Mouse (Mus musculus): Measurements from ENCODE around the gene Map3k4. TPM values are rescaled to one million over a fixed set of nuclear protein-coding genes. Genes with fewer than 3 reads are reported as not detected.

Gene Map3k4
- polyA plus RNA-seq, 1 experiment from 2014 or later, result 47.9 TPM

DNA sequence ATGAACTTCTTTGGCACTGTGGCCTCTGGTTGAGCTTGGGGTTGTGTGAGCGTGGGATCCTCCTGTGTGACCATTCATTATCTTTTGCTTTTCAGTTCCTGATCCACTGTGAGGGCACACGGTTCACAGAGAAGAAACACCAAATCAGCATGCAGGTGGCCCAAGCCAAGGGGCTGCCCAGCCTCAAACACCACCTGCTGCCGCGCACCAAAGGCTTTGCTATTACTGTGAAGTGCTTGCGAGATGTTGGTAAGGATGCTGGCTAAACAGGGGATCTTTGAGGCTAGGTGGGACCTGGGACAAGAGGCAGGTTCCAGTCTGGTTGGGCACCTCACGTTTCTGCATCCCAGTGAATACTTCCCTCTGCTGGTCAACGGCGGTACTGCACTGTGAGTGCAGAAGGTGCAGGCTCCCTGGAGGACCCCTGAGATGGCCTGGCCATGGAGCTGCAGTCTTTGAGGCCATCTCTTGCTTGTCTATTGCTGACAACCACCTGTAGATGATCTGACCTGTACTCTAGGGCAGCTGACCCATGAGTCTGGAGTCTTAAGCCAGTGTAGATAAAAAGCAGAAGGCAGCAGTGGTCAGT, 108.0 kb downstream of the Map3k4 start:
- peak; percentile 35; the same call in 1 of the 2 replicates for ATAC-seq (ENCODE audit: insufficient read depth)

DNA sequence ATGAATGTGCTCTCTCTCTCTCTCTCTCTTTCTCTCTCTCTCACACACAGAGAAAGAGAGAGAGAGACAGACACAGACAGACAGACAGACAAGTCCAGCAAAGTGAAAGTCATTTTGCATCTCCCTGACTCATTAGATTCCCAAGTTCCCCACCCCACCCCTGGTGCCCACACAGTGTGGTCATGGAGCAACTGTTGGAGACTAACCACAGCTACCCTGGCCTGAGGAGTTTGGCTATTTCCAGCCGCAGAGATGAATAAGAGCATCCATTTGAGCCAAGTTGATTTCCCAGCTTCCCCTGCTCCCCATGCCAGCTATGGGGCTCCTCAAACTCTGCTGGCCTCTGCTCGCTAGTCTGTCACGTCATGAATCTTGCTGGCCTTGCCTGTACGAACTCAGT, 109.1 kb downstream of the Map3k4 start:
- no peak overlapping the region for H3K27ac ChIP-seq (ENCODE audit: low read depth)
- H3K36me3 ChIP-seq (ENCODE audit: insufficient read depth), result peaks cover 30% of the 10 kb centered on the region
- H3K9me3 ChIP-seq (ENCODE audit: low read depth, low read length), result no peaks in the 10 kb centered on the region
- no peak overlapping the region for H3K4me2 ChIP-seq
- H3K4me3 ChIP-seq (ENCODE audit: low read depth, low read length), result no peak overlapping the region
- peaks cover 26% of the 10 kb centered on the region for H3K4me1 ChIP-seq (ENCODE audit: insufficient read depth)
- no peak for DNase-seq
- TF ChIP-seq CTCF (IDR thresholded peaks at IDR 0.05; ENCODE audit: low read depth), result no peak
- no peak overlapping the region for H3K9ac ChIP-seq
- no peaks in the 10 kb centered on the region for H3K27me3 ChIP-seq (ENCODE audit: insufficient read depth, low read length)
- no peak for ATAC-seq (ENCODE audit: insufficient read depth)
- 64% methylated on average over 4 of the region's 4 CpGs for WGBS

More for the DNA sequence above, 108.0 kb downstream of the Map3k4 start:
- 27% methylated on average over 8 of the region's 8 CpGs for WGBS
- Histone ChIP-seq H3K4me2 (no peak overlapping the region), H3K9me3 (ENCODE audit: low read depth, low read length) (no peaks in the 10 kb centered on the region), H3K27ac (ENCODE audit: low read depth) (no peak overlapping the region), H3K27me3 (ENCODE audit: insufficient read depth, low read length) (no peaks in the 10 kb centered on the region), H3K4me3 (ENCODE audit: low read depth, low read length) (no peak overlapping the region), H3K4me1 (ENCODE audit: insufficient read depth) (peaks cover 18% of the 10 kb centered on the region), H3K36me3 (ENCODE audit: insufficient read depth) (peaks cover 42% of the 10 kb centered on the region), H3K9ac (no peak overlapping the region)
- peak; percentile 99 for TF ChIP-seq CTCF (IDR thresholded peaks at IDR 0.05; ENCODE audit: low read depth)
- peak; percentile 94 for DNase-seq

DNA sequence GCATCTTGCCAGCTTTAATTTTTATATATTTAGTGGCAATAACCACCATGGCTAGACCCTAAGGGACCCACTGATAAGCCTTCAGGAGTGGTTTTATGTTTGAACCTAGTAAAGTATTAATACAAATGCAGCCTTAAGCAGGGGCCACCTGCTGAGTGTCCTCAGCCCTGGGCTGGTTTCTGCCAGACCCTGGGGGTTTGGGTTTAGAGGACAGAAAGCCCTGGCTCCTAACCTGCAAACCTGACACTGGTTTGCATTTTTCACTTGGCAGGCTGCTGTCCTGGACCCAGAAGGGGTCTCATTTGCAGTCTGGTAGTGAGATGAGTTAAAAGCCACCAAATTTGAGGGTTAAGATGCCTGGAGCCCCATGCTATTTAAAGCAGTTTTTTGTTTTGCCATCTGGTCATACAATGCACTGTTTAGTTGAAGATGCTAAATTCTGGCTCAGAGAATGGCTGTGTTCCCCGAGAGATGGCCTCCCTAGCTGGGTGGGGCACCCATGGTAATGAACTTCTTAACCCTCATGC, 111.5 kb downstream of the Map3k4 start:
- H3K4me3 ChIP-seq (ENCODE audit: low read depth, low read length), result no peak overlapping the region
- H3K9ac ChIP-seq, result no peak overlapping the region
- H3K4me2 ChIP-seq, result no peak overlapping the region
- peaks cover 30% of the 10 kb centered on the region for H3K4me1 ChIP-seq (ENCODE audit: insufficient read depth)
- H3K9me3 ChIP-seq (ENCODE audit: low read depth, low read length), result no peaks in the 10 kb centered on the region
- DNase-seq (no peak), ATAC-seq (ENCODE audit: insufficient read depth) (no peak)
- H3K36me3 ChIP-seq (ENCODE audit: insufficient read depth), result peaks cover 11% of the 10 kb centered on the region; the same call in 1 of the 2 replicates
- no peaks in the 10 kb centered on the region for H3K27me3 ChIP-seq (ENCODE audit: insufficient read depth, low read length)
- WGBS, result 32% methylated on average over 1 of the region's 1 CpGs
- peak overlapping the region; percentile 15; the same call in 1 of the 2 replicates for H3K27ac ChIP-seq (ENCODE audit: low read depth)
- no peak for TF ChIP-seq CTCF (IDR thresholded peaks at IDR 0.05; ENCODE audit: low read depth)

DNA sequence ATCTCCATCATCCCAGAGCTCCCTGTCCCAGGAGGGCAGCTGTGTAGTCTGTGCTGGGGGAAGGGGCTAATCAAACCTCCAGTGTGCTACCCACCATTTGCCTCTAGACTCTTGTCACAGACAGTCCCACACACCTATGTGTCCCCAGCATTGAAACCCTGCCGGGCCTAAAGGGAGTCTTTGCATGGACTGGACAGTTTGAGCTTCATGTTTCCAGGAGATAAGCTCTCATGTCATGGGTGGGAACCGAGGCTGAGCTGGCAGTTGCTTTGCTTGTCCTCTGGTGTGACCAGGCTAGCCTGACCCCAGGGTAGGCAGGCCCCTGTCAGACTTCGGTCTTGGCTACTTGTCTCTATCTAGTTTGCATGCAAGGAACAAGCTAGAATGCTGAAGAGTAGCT, 112.3 kb downstream of the Map3k4 start:
- no peak overlapping the region for H3K4me2 ChIP-seq
- DNase-seq, result no peak
- ATAC-seq (ENCODE audit: insufficient read depth), result peak; percentile 12; the same call in 1 of the 2 replicates
- H3K27ac ChIP-seq (ENCODE audit: low read depth), result peak overlapping the region; percentile 51
- H3K27me3 ChIP-seq (ENCODE audit: insufficient read depth, low read length), result no peaks in the 10 kb centered on the region
- 49% methylated on average over 3 of the region's 3 CpGs for WGBS
- H3K9ac ChIP-seq, result no peak overlapping the region
- no peak for TF ChIP-seq CTCF (IDR thresholded peaks at IDR 0.05; ENCODE audit: low read depth)
- H3K36me3 ChIP-seq (ENCODE audit: insufficient read depth), result peaks cover 5% of the 10 kb centered on the region; the same call in 1 of the 2 replicates
- no peak overlapping the region for H3K4me3 ChIP-seq (ENCODE audit: low read depth, low read length)
- no peaks in the 10 kb centered on the region for H3K9me3 ChIP-seq (ENCODE audit: low read depth, low read length)
- H3K4me1 ChIP-seq (ENCODE audit: insufficient read depth), result peaks cover 30% of the 10 kb centered on the region

DNA sequence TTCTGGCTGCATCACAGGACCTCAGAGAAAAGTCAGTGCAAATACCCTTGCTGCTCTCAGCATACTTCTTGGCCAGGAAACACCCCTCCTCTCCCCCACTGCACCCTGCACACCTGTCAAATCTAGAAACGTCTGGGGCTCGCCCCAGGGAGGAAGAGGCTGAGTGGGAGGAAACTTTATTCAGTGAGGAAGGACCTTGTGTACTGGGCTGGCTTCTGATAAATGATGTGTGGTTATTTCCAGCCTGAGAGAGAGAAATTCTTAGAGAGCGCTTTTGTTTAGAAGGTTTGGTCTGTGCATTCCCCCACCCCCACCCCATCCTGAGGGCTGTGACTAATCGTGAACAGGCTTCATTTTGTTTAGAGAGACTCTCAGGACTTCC, 112.9 kb downstream of the Map3k4 start:
- H3K4me1 ChIP-seq (ENCODE audit: insufficient read depth), result peaks cover 30% of the 10 kb centered on the region

DNA sequence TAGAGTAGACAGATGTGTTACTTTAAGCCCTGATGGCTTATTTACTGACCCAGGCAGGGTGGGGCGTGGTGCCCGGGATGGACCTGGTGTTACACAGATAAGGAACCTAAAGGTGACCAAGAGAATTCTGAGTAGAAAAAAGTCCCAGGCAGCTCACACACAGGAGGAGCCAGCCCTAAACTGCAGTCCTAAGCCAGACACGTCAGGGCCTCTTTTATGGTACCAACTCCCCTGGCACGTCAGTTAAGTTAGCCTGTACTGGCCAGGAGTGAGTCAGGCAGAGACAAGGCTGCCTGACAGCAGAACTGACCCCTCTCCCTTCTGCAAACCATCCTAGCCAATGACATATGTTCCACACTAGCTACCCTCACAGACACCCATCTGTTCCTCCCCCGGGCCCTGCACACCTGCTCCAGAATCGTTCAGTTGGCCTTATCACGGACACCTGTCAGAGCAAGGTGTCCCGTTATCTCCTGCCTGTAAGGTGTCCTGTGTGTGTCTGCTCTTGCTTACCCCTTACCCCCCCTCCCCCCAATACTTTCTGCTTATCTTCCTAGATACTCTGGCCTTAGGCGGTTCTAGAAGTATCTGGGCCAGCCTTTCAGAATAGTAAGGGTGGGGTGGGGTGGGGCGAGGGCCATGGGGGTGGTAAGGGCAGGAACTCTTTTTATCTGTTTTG, 113.4 kb downstream of the Map3k4 start:
- no peaks in the 10 kb centered on the region for H3K9me3 ChIP-seq (ENCODE audit: low read depth, low read length)
- H3K27ac ChIP-seq (ENCODE audit: low read depth), result peak overlapping the region; percentile 79
- no peak overlapping the region for H3K4me2 ChIP-seq
- H3K4me3 ChIP-seq (ENCODE audit: low read depth, low read length), result no peak overlapping the region
- DNase-seq (no peak), ATAC-seq (ENCODE audit: insufficient read depth) (peak; percentile 48)
- H3K9ac ChIP-seq, result peak overlapping the region; percentile 16; the same call in 1 of the 2 replicates
- H3K4me1 ChIP-seq (ENCODE audit: insufficient read depth), result peaks cover 30% of the 10 kb centered on the region
- no peaks in the 10 kb centered on the region for H3K27me3 ChIP-seq (ENCODE audit: insufficient read depth, low read length)
- no peak for TF ChIP-seq CTCF (IDR thresholded peaks at IDR 0.05; ENCODE audit: low read depth)
- no peaks in the 10 kb centered on the region for H3K36me3 ChIP-seq (ENCODE audit: insufficient read depth)
- 25% methylated on average over 10 of the region's 10 CpGs for WGBS

More for the DNA sequence above, 112.9 kb downstream of the Map3k4 start:
- no peak for TF ChIP-seq CTCF (IDR thresholded peaks at IDR 0.05; ENCODE audit: low read depth)
- H3K27ac ChIP-seq (ENCODE audit: low read depth), result peak overlapping the region; percentile 79
- ATAC-seq (ENCODE audit: insufficient read depth) (peak; percentile 43), DNase-seq (peak; percentile 71)
- H3K27me3 ChIP-seq (ENCODE audit: insufficient read depth, low read length), result no peaks in the 10 kb centered on the region
- H3K9ac ChIP-seq, result no peak overlapping the region
- no peaks in the 10 kb centered on the region for H3K9me3 ChIP-seq (ENCODE audit: low read depth, low read length)
- 14% methylated on average over 4 of the region's 4 CpGs for WGBS
- H3K4me3 ChIP-seq (ENCODE audit: low read depth, low read length), result no peak overlapping the region
- H3K4me2 ChIP-seq, result 0 out of 2 replicates have a peak overlapping the region, but pooled peaks have one; percentile 20
- no peaks in the 10 kb centered on the region for H3K36me3 ChIP-seq (ENCODE audit: insufficient read depth)

DNA sequence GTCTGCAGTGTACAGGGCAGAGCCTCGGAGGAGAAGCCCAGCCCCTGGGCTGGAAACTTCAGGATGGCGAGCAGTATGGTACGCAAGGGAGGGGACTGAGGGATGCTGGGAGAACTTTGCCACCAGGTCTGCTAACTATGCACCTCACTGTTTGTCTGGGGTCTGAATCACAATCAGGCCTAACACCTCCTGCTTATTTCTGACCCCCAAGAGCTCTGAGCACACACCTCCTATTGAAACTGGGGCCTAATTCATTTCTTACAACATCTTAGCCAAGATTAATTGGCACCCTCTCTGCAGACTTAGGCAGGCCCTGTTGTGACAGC, 113.9 kb downstream of the Map3k4 start:
- no peak overlapping the region for H3K4me2 ChIP-seq
- peaks cover 30% of the 10 kb centered on the region for H3K4me1 ChIP-seq (ENCODE audit: insufficient read depth)
- H3K4me3 ChIP-seq (ENCODE audit: low read depth, low read length), result no peak overlapping the region
- no peaks in the 10 kb centered on the region for H3K9me3 ChIP-seq (ENCODE audit: low read depth, low read length)
- TF ChIP-seq CTCF (IDR thresholded peaks at IDR 0.05; ENCODE audit: low read depth), result no peak
- DNase-seq (no peak), ATAC-seq (ENCODE audit: insufficient read depth) (no peak)
- H3K27ac ChIP-seq (ENCODE audit: low read depth), result peak overlapping the region; percentile 10; the same call in 1 of the 2 replicates
- H3K36me3 ChIP-seq (ENCODE audit: insufficient read depth), result no peaks in the 10 kb centered on the region
- 83% methylated on average over 3 of the region's 3 CpGs for WGBS
- H3K9ac ChIP-seq, result peak overlapping the region; percentile 23; the same call in 1 of the 2 replicates
- H3K27me3 ChIP-seq (ENCODE audit: insufficient read depth, low read length), result no peaks in the 10 kb centered on the region

Data from lung, embryonic 14.5 days (tissue).